Mouse (Mus musculus): ENCODE results near the gene Ndufc1. TPM values are rescaled to one million over a fixed set of nuclear protein-coding genes. Genes with fewer than 3 reads are reported as not detected.

The Ndufc1 gene
- polyA plus RNA-seq, 1 experiment from 2014 or later, result 715 TPM

DNA sequence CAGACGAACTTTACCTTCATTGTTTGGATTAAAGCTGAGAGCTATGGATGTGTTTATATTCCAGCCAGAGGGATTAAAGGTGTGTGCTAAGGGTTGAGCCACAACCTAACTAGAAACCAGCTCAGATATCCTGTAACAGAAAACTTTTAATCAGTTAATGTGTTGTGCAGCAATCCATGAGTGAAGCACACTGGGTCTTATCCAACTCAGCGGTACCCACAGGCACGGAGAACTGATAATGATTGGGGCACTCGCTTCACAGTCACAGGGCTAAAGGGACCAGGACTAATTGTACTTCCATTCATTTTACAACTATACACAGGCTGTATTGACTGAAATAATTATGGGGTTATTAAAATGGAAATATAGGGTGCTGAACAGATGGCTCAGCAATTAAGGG lies 41.9 kb downstream of the Ndufc1 start:
- Histone ChIP-seq H3K4me1 (replicated peaks; ENCODE audit: control insufficient read depth, insufficient read depth, low read length) (no peaks in the 10 kb centered on the region), H3K9ac (ENCODE audit: low read depth, low read length) (no peak overlapping the region), H3K4me2 (replicated peaks; ENCODE audit: low read depth, low read length) (no peak overlapping the region), H3K36me3 (ENCODE audit: control insufficient read depth, insufficient read depth, low read length) (no peaks in the 10 kb centered on the region), H3K9me3 (ENCODE audit: control insufficient read depth, low read length) (no peaks in the 10 kb centered on the region), H3K4me3 (ENCODE audit: low read depth, low read length) (no peak overlapping the region), H3K27me3 (ENCODE audit: control insufficient read depth, insufficient read depth, low read length) (no peaks in the 10 kb centered on the region), H3K27ac (ENCODE audit: low read depth, low read length) (no peak overlapping the region)
- DNase-seq (ENCODE audit: low spot score), result no peak
- 75% methylated on average over 4 of the region's 4 CpGs for WGBS
- no peak for ATAC-seq (ENCODE audit: low FRiP score)

- Histone ChIP-seq H3K9ac (ENCODE audit: low read depth, low read length) (no peak overlapping the region; the same call in 1 of the 2 replicates), H3K36me3 (ENCODE audit: control insufficient read depth, insufficient read depth, low read length) (no peaks in the 10 kb centered on the region), H3K27me3 (ENCODE audit: control insufficient read depth, insufficient read depth, low read length) (no peaks in the 10 kb centered on the region; the same call in 1 of the 2 replicates), H3K4me1 (replicated peaks; ENCODE audit: control insufficient read depth, insufficient read depth, low read length) (no peaks in the 10 kb centered on the region), H3K9me3 (ENCODE audit: control insufficient read depth, low read length) (no peaks in the 10 kb centered on the region), H3K4me3 (ENCODE audit: low read depth, low read length) (peak overlapping the region; percentile 31; the same call in 1 of the 2 replicates), H3K27ac (ENCODE audit: low read depth, low read length) (no peak overlapping the region), H3K4me2 (replicated peaks; ENCODE audit: low read depth, low read length) (peak overlapping the region; percentile 68)
- 19% methylated on average over 3 of the region's 3 CpGs for WGBS
- DNase-seq (ENCODE audit: low spot score) (no peak), ATAC-seq (ENCODE audit: low FRiP score) (no peak; the same call in 1 of the 2 replicates)
These were observed 43.3 kb downstream of the Ndufc1 start for GRCm38 (mm10) chr3:51365517-51365882.

DNA sequence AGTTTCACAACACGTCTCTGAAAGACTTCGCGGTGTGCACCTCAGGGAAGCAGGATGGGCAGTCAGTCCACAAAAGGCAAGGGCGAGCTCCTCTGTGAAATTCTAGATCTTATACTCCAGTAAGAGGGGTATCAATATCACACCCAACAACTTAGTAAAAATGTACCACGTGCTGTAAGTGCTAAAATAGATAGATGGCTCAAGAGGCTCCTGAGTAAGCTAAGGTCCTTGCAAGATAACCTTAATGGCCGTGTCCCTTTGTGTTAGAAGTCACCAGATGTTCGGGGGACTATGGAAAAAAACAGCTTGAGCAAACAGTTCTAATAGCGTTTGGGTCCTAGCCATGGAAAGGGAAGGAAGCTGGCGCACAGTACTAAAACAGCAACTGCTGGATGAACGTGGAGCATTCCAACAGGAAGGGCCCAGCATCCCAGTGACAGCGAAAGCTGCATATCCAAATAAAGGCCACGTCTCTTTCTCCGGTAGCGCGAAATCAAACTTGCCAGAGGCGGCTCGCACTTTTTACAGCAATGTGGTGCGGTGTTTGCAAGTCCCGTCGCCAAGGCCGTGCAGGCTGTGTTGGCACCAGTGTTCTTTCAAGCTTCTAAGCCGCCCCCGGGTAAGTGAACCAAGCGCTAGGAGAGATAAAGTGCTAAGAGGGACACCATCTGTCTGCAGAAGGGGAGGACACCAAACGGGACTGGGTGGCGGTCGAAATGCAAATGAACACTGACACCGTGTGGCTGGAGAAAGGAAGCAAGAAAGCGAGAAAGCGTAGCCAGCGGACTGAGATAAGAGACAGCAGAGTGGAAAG lies 43.9 kb downstream of the Ndufc1 start:
- ATAC-seq (ENCODE audit: low FRiP score) (peak; percentile 84), DNase-seq (ENCODE audit: low spot score) (peak; percentile 82)
- 6% methylated on average over 31 of the region's 31 CpGs for WGBS
- Histone ChIP-seq H3K36me3 (ENCODE audit: control insufficient read depth, insufficient read depth, low read length) (no peaks in the 10 kb centered on the region), H3K4me2 (replicated peaks; ENCODE audit: low read depth, low read length) (peak overlapping the region; percentile 68), H3K27me3 (ENCODE audit: control insufficient read depth, insufficient read depth, low read length) (no peaks in the 10 kb centered on the region; the same call in 1 of the 2 replicates), H3K27ac (ENCODE audit: low read depth, low read length) (no peak overlapping the region), H3K4me1 (replicated peaks; ENCODE audit: control insufficient read depth, insufficient read depth, low read length) (no peaks in the 10 kb centered on the region), H3K9me3 (ENCODE audit: control insufficient read depth, low read length) (no peaks in the 10 kb centered on the region), H3K4me3 (ENCODE audit: low read depth, low read length) (peak overlapping the region; percentile 31), H3K9ac (ENCODE audit: low read depth, low read length) (peak overlapping the region; percentile 52; the same call in 1 of the 2 replicates)

DNA sequence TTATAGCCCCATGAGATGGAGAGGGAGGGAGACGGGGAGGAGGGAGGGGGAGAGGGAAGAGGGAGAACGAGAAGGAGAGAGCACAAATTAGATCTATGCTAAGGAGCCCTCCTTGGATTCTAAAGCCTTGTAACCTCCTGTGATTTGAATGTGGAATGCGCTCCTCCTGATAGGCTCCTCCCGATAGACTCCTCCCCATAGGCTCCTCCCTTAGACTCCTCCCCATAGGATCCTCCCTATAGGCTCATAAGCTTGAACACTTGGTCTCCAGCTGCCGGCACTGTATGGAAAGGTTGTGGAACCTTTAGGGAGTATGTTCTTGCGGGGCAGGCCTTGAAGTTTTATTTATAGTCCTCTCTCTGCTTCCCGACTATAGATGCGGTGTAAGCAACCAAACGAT lies 47.7 kb downstream of the Ndufc1 start:
- Histone ChIP-seq H3K27me3 (ENCODE audit: control insufficient read depth, insufficient read depth, low read length) (peaks cover 7% of the 10 kb centered on the region), H3K4me3 (ENCODE audit: low read depth, low read length) (no peak overlapping the region), H3K9ac (ENCODE audit: low read depth, low read length) (no peak overlapping the region), H3K4me1 (replicated peaks; ENCODE audit: control insufficient read depth, insufficient read depth, low read length) (no peaks in the 10 kb centered on the region), H3K27ac (ENCODE audit: low read depth, low read length) (no peak overlapping the region), H3K4me2 (replicated peaks; ENCODE audit: low read depth, low read length) (no peak overlapping the region), H3K36me3 (ENCODE audit: control insufficient read depth, insufficient read depth, low read length) (no peaks in the 10 kb centered on the region), H3K9me3 (ENCODE audit: control insufficient read depth, low read length) (no peaks in the 10 kb centered on the region)
- ATAC-seq (ENCODE audit: low FRiP score) (no peak), DNase-seq (ENCODE audit: low spot score) (no peak)
- 34% methylated on average over 9 of the region's 9 CpGs for WGBS

DNA sequence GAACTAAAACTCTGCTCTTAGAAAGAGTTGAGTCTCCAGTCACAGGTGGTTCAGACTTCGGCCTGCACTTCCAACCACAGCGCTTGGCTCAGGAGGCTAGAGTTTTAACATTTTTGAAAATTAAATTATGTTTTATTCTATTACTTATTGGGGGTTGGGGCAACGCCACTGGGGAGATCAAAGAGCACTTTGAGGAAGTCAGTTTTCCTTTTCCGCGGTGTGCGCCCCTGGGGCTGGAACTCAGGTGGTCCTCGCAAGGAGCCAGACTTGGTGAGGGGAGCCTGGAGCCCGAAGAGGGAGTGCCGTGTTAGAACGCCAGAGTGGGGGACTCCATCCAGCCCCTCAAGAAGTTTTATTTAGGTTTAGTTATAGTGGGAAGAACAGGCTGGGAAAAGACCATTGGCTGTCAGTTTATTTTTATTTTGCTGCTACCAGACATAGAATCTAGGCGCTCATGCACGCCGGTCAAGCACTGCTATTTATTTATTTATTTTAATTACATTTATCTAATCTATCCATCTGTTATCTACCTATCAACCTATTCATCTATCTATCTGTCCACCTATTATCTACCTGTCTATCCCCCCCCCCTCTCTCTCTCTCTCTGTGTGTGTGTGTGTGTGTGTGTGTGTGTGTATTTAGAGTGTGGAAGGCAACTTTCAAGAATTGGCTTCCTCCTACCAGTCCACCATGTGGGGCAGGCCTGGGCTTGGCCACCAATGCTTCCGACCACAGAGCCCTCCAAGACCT lies 49.1 kb downstream of the Ndufc1 start:
- Histone ChIP-seq H3K9ac (ENCODE audit: low read depth, low read length) (no peak overlapping the region), H3K4me3 (ENCODE audit: low read depth, low read length) (0 out of 2 replicates have a peak overlapping the region, but pooled peaks have one; percentile 4), H3K27me3 (ENCODE audit: control insufficient read depth, insufficient read depth, low read length) (peaks cover 7% of the 10 kb centered on the region), H3K36me3 (ENCODE audit: control insufficient read depth, insufficient read depth, low read length) (no peaks in the 10 kb centered on the region), H3K9me3 (ENCODE audit: control insufficient read depth, low read length) (no peaks in the 10 kb centered on the region), H3K4me1 (replicated peaks; ENCODE audit: control insufficient read depth, insufficient read depth, low read length) (no peaks in the 10 kb centered on the region), H3K27ac (ENCODE audit: low read depth, low read length) (no peak overlapping the region), H3K4me2 (replicated peaks; ENCODE audit: low read depth, low read length) (no peak overlapping the region)
- DNase-seq (ENCODE audit: low spot score) (no peak), ATAC-seq (ENCODE audit: low FRiP score) (no peak; the same call in 1 of the 2 replicates)
- WGBS, result 21% methylated on average over 14 of the region's 14 CpGs

GRCm38 (mm10) chr3:51358660-51359557 lies 49.9 kb downstream of the Ndufc1 start:
- WGBS, result under 1% methylated on average over 50 of the region's 50 CpGs
- peak overlapping the region; percentile 67 for H3K4me2 ChIP-seq (replicated peaks; ENCODE audit: low read depth, low read length)
- H3K4me3 ChIP-seq (ENCODE audit: low read depth, low read length), result peak overlapping the region; percentile 50
- no peak overlapping the region for H3K27ac ChIP-seq (ENCODE audit: low read depth, low read length)
- ATAC-seq (ENCODE audit: low FRiP score) (peak; percentile 76), DNase-seq (ENCODE audit: low spot score) (peak; percentile 86)
- H3K27me3 ChIP-seq (ENCODE audit: control insufficient read depth, insufficient read depth, low read length), result peaks cover 7% of the 10 kb centered on the region
- H3K9ac ChIP-seq (ENCODE audit: low read depth, low read length), result peak overlapping the region; percentile 29
- no peaks in the 10 kb centered on the region for H3K4me1 ChIP-seq (replicated peaks; ENCODE audit: control insufficient read depth, insufficient read depth, low read length)
- H3K36me3 ChIP-seq (ENCODE audit: control insufficient read depth, insufficient read depth, low read length), result no peaks in the 10 kb centered on the region
- no peaks in the 10 kb centered on the region for H3K9me3 ChIP-seq (ENCODE audit: control insufficient read depth, low read length)

DNA sequence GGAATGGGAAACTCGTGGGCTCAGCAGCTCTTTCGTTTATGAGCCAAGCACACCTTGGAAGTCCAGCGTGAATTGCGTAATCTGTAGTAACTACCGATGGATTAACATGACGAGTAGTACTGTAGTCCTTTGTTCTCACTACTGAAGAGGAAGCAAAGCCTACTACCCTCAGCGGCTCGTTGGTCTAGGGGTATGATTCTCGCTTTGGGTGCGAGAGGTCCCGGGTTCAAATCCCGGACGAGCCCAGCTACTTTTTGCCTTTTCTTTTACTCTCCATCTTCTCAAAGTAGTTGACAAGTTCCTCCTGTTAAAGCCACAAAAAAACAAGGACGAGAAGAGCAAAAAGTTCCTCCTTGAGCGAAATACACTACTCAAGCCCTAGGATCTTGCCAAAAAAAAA lies 50.6 kb downstream of the Ndufc1 start:
- Histone ChIP-seq H3K4me2 (replicated peaks; ENCODE audit: low read depth, low read length) (peak overlapping the region; percentile 67), H3K36me3 (ENCODE audit: control insufficient read depth, insufficient read depth, low read length) (no peaks in the 10 kb centered on the region), H3K9ac (ENCODE audit: low read depth, low read length) (no peak overlapping the region), H3K4me1 (replicated peaks; ENCODE audit: control insufficient read depth, insufficient read depth, low read length) (no peaks in the 10 kb centered on the region), H3K27ac (ENCODE audit: low read depth, low read length) (no peak overlapping the region), H3K27me3 (ENCODE audit: control insufficient read depth, insufficient read depth, low read length) (peaks cover 7% of the 10 kb centered on the region), H3K4me3 (ENCODE audit: low read depth, low read length) (peak overlapping the region; percentile 50), H3K9me3 (ENCODE audit: control insufficient read depth, low read length) (no peaks in the 10 kb centered on the region)
- under 1% methylated on average over 15 of the region's 15 CpGs for WGBS
- DNase-seq (ENCODE audit: low spot score), result peak; percentile 82
- peak; percentile 58; the same call in 1 of the 2 replicates for ATAC-seq (ENCODE audit: low FRiP score)

- Histone ChIP-seq H3K36me3 (ENCODE audit: control insufficient read depth, insufficient read depth, low read length) (no peaks in the 10 kb centered on the region), H3K27me3 (ENCODE audit: control insufficient read depth, insufficient read depth, low read length) (peaks cover 7% of the 10 kb centered on the region), H3K9me3 (ENCODE audit: control insufficient read depth, low read length) (no peaks in the 10 kb centered on the region), H3K4me2 (replicated peaks; ENCODE audit: low read depth, low read length) (no peak overlapping the region), H3K27ac (ENCODE audit: low read depth, low read length) (no peak overlapping the region), H3K4me1 (replicated peaks; ENCODE audit: control insufficient read depth, insufficient read depth, low read length) (no peaks in the 10 kb centered on the region), H3K4me3 (ENCODE audit: low read depth, low read length) (peak overlapping the region; percentile 31; the same call in 1 of the 2 replicates), H3K9ac (ENCODE audit: low read depth, low read length) (no peak overlapping the region)
- ATAC-seq (ENCODE audit: low FRiP score) (no peak), DNase-seq (ENCODE audit: low spot score) (peak; percentile 45)
- 9% methylated on average over 14 of the region's 14 CpGs for WGBS
These were observed 51.2 kb downstream of the Ndufc1 start for GRCm38 (mm10) chr3:51357624-51358023.
